Comparison of ENCODE assay signal across 33 mouse cellular contexts in the genomic region with DNA sequence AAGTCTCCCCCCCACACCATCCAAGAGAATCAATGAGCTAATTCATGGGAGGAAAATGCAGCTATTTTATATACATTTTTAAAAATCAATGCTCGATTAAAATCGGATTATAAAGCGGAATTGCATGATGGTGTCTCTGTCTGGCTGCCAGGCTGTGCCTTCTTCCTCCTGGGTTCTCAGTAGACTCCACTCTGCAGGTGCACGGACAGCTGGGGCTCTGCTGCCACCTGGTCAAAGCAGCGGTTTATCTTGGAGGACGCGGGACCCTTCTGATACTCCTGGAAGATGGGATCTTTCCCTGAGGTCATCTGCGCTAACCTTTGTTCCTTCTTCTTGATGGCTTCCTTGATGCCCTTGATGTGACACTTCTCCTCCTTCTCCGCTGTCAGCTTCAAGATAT. TPM values are rescaled to one million over a fixed set of nuclear protein-coding genes. Genes with fewer than 3 reads are reported as not detected.
"Had no signal": no experiment of that assay in that cellular context is flagged by ENCODE, and none has a peak within 500 bp of the region (broad histone marks: within the 10 kb centered on the region; RNA-seq: fewer than 3 reads in every experiment).

No protein-coding gene starts in this region.

- H3K9me3 ChIP-seq: heart, embryonic 13.5 days; heart, embryonic 15.5 days; hindbrain, embryonic 10.5 days; hindbrain, embryonic 12.5 days; intestine, embryonic 15.5 days; limb, embryonic 13.5 days; limb, embryonic 15.5 days; liver, embryonic 12.5 days had no signal

- H3K4me1 ChIP-seq: heart, embryonic 13.5 days; heart, embryonic 15.5 days; hindbrain, embryonic 10.5 days; hindbrain, embryonic 12.5 days; intestine, embryonic 15.5 days; limb, embryonic 13.5 days; limb, embryonic 15.5 days; liver, embryonic 12.5 days had no signal

- H3K27me3 ChIP-seq: hindbrain, embryonic 12.5 days; intestine, embryonic 15.5 days; limb, embryonic 13.5 days; liver, embryonic 12.5 days had no signal

- H3K4me3 ChIP-seq: gastrocnemius, adult 2 months; heart, adult 2 months; heart, embryonic 13.5 days; heart, embryonic 15.5 days; hindbrain, embryonic 10.5 days; hindbrain, embryonic 12.5 days; intestine, embryonic 15.5 days; layer of hippocampus, adult 2 months; left cerebral cortex, adult 2 months; limb, embryonic 13.5 days; limb, embryonic 15.5 days; liver, embryonic 12.5 days had no signal

- DNase-seq: gastrocnemius, adult 2 months; gastrocnemius, postnatal 10 days; gastrocnemius, postnatal 25 days; heart, adult 2 months; heart, postnatal 14 days; heart, postnatal 4 days; kidney, adult 18-20 months; kidney, adult 8-10 months; kidney, postnatal 10 days; kidney, postnatal 25 days; kidney, postnatal 4 days had no signal

- H3K4me2 ChIP-seq: heart, embryonic 11.5 days; heart, embryonic 13.5 days; heart, embryonic 15.5 days; hindbrain, embryonic 12.5 days; hindbrain, embryonic 14.5 days; intestine, embryonic 15.5 days; limb, embryonic 13.5 days; limb, embryonic 15.5 days; liver, embryonic 12.5 days had no signal

- H3K27ac ChIP-seq: gastrocnemius, adult 2 months; heart, adult 2 months; heart, embryonic 13.5 days; heart, embryonic 15.5 days; hindbrain, embryonic 10.5 days; hindbrain, embryonic 12.5 days; hindbrain, embryonic 14.5 days; intestine, embryonic 15.5 days; layer of hippocampus, adult 2 months; left cerebral cortex, adult 2 months; limb, embryonic 13.5 days; limb, embryonic 15.5 days; liver, embryonic 12.5 days had no signal

- H3K9ac ChIP-seq: heart, embryonic 13.5 days; heart, embryonic 15.5 days; hindbrain, embryonic 12.5 days; hindbrain, embryonic 14.5 days; intestine, embryonic 15.5 days; limb, embryonic 13.5 days; limb, embryonic 15.5 days; liver, embryonic 12.5 days had no signal

- ATAC-seq: hindbrain, embryonic 16.5 days; inflammation-experienced regulatory T-cells, adult 6 months; intestine, embryonic 15.5 days; intestine, postnatal 0 days; liver, embryonic 12.5 days had no signal

- H3K36me3 ChIP-seq: heart, embryonic 13.5 days; heart, embryonic 15.5 days; hindbrain, embryonic 10.5 days; hindbrain, embryonic 12.5 days; intestine, embryonic 15.5 days; limb, embryonic 13.5 days; limb, embryonic 15.5 days; liver, embryonic 12.5 days had no signal

RNA-seq across cellular contexts. Expression of a gene that starts 1.9 kb away (rescaled TPM):
- total RNA-seq: gastrocnemius, adult 2 months; gastrocnemius, postnatal 10 days; gastrocnemius, postnatal 25 days; gastrocnemius, postnatal 4 days; granulocyte monocyte progenitor cell, adult 5-6 weeks; heart, adult 2 months; heart, postnatal 14 days; heart, postnatal 4 days; liver, adult 2 months had no signal
- polyA plus RNA-seq: heart, embryonic 11.5 days; heart, embryonic 13.5 days; heart, embryonic 15.5 days; heart, postnatal 0 days; hindbrain, embryonic 10.5 days; hindbrain, embryonic 12.5 days; hindbrain, embryonic 14.5 days; hindbrain, embryonic 16.5 days; inflammation-experienced regulatory T-cells, adult 6 months; intestine, embryonic 15.5 days; intestine, postnatal 0 days; kidney, embryonic 14.5 days; kidney, embryonic 16.5 days; limb, embryonic 11.5 days; limb, embryonic 13.5 days; limb, embryonic 15.5 days; liver, adult 2 months; liver, embryonic 12.5 days had no signal

RNA-seq across cellular contexts. Expression of a gene that starts 16.6 kb away (rescaled TPM):
- total RNA-seq: granulocyte monocyte progenitor cell, adult 5-6 weeks had no signal
